Mouse (Mus musculus) liver, adult 2 months (tissue): ENCODE measurements around the gene Ogg1.

Experiments
- CTCF ChIP-seq: fragments of 200-500 bp; IDR thresholded peaks from 2 replicates; pipeline ENCODE4 v1.5.1; 2011; ENCODE audit warnings: low read depth, low read length, control low read depth
- POLR2A ChIP-seq: fragments of 200-500 bp; IDR thresholded peaks from 2 replicates; pipeline ENCODE4 v1.6.1; 2011; ENCODE audit warnings: low read length, control low read depth; ENCODE audit not compliant: insufficient read depth; ENCODE audit errors: extremely low read depth

GRCm38 (mm10) chr6:113290346-113290745 lies 36.4 kb upstream of the Ogg1 start:
- TF ChIP-seq POLR2A (no peak), CTCF (no peak)
